Mouse (Mus musculus) adrenal gland, adult 8-10 months (tissue): ENCODE measurements around the gene Paxx. TPM values are rescaled to one million over a fixed set of nuclear protein-coding genes. Genes with fewer than 3 reads are reported as not detected.
"Not testable (repeated sequence)": the region's sequence is repeated elsewhere in the genome, so short reads cannot be mapped to it uniquely, and the experiment has no call there.

ENCODE experiments used
- DNase-seq: peaks from one replicate; pipeline ENCODE4 v3.0.0; 2022
- total RNA-seq, 4 experiments: library from RNA; stranded (reverse); gene quantifications; 2 replicates each; pipeline ENCODE4 v1.2.4; 2022

The Paxx gene
- total RNA-seq, 4 experiments from 2014 or later: 32.4 to 68.2 (median 43.4) TPM

DNA sequence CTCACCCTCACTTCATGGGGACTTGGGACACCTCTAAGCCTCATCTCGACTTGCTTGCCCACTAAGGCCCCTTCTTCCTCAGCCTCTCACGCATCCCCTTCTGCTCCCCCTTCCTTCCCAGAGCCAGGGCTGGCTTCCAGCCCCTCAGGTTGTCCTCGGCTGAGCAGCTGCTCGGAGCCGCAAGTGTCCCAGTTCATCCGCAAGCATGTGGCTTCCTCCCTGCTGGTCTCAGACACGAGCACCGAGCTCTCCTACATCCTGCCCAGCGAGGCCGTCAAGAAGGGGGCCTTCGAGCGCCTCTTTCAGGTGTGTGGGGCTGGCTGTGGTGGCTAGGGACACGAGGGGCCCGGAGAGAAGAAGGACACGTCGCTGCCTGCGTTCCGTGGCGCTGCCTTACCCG is 19.8 kb downstream of the Paxx start:
- DNase-seq: no peak

- no peak for DNase-seq
Measured at GRCm38 (mm10) chr2:25436286-25436820, 24.5 kb downstream of the Paxx start.

GRCm38 (mm10) chr2:25434292-25434691 is 26.6 kb downstream of the Paxx start:
- DNase-seq: no peak

DNA sequence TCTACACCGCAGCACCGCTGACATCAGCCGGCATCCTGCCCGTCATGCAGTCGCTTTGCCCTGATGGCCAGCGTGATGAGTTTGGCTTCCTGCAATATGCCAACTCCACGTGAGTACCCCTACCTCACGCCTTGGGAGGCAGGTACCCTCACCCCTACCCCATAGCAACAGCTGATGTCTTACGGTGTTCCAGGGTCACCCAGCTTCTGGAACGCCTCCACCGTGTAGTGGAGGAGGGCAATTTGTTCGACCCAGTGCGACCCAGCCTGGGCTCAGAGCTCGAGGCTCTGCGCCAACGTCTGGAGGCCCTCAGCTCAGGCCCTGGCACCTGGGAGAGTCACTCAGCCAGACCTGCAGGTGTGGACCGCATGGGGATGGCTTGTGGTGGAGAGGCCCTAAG is 27.8 kb downstream of the Paxx start:
- DNase-seq: no peak

DNA sequence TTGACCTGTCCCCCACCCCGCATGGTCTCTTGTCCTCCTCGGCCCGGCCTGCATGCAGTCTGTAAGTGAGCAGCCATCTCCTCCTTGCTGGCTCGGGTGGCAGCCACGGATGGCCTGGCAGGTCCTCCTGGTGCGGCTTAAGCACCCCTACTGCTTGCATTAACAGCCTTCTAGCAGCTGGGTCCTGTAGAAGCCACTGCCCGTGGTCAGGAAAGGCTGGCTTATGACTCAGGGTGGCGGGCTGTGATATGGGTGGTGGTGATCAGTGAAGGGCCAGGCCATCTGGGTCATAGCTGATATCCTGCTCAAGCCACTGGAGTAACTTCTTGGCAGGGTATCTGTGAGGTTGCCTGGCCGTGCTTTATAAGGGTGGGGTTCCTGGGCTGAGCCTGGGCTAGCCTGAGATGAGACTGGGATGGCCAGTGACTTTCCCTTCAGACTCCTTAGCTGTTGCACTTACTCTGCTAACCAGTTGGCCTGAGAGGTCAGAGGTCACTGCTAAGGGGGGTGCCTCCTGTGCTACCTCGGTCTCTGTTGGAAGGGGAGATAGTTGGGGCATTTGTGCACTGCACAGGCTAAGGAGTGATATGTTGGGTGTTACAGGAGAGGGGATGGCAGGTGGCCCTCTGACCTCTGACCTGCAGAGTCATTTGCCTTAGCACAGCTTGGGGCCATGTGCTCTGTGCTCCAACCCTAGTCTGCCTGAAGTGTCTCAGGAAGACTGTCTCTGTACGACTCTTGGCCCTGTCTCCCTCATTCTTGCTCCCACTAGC is 28.4 kb downstream of the Paxx start:
- DNase-seq: no peak

- DNase-seq: no peak
Measured at GRCm38 (mm10) chr2:25431308-25431855, 29.5 kb downstream of the Paxx start.

DNA sequence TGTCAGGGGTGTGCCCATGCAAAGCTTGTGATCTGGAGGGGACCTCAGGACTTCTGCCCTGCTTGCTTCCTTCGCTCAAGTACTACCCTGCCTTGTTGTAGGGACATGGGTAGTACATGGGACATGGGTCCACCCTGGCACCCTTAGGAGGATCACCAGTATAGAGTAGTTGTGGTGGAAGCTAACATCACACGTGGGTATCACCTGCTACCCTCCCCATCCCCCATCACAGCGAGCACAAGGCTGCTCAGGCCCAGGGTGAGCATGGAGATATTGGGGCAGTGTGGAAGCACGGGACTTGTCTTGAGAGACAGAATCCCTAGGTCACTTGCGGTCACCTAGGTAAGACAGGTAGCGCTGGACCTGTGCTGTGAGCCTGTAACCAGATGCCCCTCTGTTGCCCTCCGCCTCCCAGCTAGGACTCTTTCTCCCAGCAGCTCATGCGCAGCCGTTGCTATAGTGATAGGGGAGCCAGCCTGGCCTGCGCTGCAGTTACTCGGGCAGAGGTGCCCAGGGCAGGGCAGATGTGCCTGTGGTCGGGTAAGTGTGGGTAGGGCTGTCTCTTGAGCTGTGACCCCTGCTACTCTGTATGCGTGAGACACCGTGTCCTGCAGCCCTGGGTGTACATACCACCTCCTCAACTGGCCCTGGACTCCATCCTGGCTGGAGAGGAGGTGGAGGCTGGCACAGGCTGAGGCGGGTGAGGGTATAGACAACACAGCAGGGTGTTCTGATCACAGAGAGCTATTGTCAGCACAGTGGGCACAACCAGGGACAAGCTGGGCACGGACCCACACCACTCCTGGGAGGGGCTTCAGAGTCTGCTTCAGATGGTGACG is 30.3 kb downstream of the Paxx start:
- DNase-seq: no peak

DNA sequence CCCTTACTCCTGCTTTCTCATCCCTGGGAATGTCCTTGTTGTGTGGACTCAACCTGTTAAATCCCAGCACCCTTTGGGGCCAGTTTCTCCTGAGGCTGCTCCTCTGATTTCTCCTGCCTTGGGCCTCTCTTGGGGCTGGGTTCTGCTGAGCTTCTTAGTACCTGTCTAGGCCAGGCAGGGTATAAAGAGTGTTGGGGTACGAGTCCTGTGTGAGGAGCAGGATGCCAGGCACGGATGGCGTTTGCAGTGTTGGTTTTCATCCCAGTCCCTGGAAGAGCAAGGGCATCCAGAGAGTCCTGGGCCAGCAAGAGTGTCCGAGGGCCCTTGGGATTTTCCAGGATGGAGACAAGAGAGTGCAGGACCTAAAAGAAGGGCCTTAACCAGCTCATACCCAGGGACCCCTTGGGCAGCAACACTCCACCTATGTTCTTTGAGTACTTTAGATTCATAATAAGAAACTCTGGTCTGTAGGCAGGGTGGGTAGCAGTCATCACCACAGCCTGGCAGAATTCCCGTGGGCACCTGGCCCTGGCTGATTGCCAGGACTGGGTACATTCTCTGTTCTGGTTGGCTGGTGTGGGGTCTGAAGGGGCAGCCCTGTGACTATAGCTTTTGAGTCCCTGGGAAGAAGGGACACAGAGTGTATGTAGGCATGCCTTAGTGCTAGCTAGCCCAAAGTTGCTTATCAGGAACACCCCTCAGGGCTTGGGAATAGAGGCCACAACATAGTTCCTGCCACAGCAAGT is 31.3 kb downstream of the Paxx start:
- DNase-seq: no peak

GRCm38 (mm10) chr2:25428442-25429236 is 32.3 kb downstream of the Paxx start, which contains the start of gene Abca2:
Abca2 (plus strand) TSS chr2:25428703.
- DNase-seq: peak; percentile 91

DNA sequence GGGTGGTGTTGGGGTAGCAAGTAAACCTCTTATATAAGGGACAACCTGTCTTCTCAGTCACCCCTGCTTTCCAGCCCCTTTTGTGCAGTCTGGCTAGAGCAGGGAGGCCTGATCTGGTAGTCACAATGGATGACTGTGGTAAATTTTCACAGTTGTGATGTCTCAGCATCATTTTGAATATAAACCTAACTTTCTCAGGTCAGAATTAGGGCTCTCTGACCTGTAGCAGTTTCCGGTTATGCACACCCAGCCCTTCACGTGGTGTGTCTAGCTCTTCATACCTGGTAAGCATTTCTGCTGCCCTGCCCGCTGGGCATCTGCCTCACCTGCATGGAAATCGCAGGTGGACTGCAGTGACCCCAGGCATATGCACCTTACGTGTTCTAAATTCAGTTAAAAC is 33.6 kb downstream of the Paxx start:
- no peak for DNase-seq

DNA sequence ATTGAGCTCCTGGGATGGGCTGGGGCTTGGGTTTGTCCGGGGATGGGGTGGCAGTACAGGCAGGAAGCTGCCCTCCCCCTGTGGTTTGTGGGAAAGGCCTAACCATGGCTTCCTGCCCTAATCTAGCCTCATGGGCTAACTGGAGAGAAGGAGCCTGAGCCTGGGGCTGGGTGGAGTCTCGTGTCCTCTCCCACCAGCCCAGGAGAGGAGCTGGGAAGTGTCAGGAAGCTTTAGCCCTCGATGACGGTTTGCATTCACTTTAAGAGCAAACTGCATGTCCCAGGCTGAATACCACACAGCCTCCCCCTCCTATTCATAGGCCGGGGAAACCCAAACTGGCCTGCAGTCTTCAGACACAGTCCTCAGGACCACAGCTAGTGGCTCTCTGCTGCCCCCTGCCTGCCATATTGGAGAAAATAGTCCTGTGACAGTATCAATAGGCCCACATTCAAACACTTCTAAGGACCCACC is 34.1 kb downstream of the Paxx start:
- DNase-seq: no peak

DNA sequence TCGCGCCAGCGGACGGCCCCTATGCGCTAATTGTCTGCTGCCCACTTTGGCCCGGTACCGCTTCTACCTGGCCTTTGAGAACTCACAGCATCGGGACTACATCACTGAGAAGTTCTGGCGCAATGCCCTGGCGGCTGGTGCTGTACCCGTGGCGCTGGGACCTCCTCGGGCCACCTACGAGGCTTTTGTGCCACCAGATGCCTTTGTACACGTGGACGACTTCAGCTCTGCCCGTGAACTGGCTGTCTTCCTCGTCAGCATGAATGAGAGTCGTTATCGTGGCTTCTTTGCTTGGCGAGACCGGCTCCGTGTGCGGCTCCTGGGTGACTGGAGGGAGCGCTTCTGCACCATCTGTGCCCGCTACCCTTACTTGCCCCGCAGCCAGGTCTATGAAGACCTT is 35.4 kb downstream of the Paxx start:
- DNase-seq: no peak

- no peak for DNase-seq
Measured at GRCm38 (mm10) chr2:25423626-25424025, 37.3 kb downstream of the Paxx start.

GRCm38 (mm10) chr2:25422587-25423410 is 38.1 kb downstream of the Paxx start, which contains the start of gene Fut7:
Fut7 (plus strand) TSS chr2:25423267.
- DNase-seq: no peak

DNA sequence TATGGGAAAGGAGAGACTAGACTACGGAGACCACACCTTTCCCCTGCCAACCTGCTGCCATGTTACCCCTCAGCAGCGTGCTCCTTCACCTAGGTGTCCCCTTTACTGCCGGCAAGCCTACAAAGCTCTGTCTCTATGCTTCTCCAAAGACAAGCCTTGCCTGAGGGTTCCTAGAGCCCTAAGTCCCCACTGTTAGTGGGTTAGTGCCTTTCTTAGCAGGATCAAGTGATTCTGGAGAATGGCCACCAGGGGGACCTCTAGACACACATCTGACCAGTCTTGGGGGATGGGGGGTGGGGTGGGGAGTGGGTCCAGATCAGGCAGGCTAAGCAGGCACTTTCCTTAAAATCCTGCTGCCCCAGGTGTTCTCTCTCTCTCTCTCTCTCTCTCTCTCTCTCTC is 39.0 kb downstream of the Paxx start:
- DNase-seq: no peak

GRCm38 (mm10) chr2:25417426-25417825 is 43.5 kb downstream of the Paxx start:
- no peak for DNase-seq

- not testable (repeated sequence) for DNase-seq
Measured at GRCm38 (mm10) chr2:25413436-25413835, 47.5 kb downstream of the Paxx start.

DNA sequence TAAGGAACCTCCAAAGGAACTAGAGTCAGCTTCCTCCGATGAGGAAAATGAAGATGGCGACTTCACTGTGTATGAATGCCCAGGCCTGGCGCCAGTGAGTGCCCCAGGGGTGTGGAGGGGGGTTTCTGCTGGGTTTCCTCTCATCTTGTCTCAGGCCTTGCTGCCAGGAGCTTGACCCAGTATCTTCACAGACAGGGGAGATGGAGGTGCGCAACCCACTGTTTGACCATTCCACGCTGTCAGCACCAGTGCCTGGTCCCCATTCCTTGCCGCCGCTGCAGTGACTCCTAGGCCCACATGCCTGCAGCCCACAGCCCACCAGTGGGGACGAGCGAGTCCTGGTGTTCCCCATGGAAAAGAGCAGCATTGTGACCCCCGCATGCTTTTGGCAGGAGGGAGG is 52.0 kb downstream of the Paxx start:
- DNase-seq: no peak
